Mouse (Mus musculus) embryonic fibroblast, embryonic 13.5 days (primary cell): ENCODE results near the gene Akr1b7.

Source experiments
- CTCF ChIP-seq: IDR thresholded peaks from 2 replicates; pipeline ENCODE4 v1.5.1; 2011; ENCODE audit warnings: mild to moderate bottlenecking, control low read depth, low read length, moderate library complexity, borderline replicate concordance; ENCODE audit not compliant: insufficient read depth
- POLR2A ChIP-seq: IDR thresholded peaks from 2 replicates; pipeline ENCODE4 v1.6.1; 2011; ENCODE audit warnings: low read depth, mild to moderate bottlenecking, control low read depth, low read length, moderate library complexity

DNA sequence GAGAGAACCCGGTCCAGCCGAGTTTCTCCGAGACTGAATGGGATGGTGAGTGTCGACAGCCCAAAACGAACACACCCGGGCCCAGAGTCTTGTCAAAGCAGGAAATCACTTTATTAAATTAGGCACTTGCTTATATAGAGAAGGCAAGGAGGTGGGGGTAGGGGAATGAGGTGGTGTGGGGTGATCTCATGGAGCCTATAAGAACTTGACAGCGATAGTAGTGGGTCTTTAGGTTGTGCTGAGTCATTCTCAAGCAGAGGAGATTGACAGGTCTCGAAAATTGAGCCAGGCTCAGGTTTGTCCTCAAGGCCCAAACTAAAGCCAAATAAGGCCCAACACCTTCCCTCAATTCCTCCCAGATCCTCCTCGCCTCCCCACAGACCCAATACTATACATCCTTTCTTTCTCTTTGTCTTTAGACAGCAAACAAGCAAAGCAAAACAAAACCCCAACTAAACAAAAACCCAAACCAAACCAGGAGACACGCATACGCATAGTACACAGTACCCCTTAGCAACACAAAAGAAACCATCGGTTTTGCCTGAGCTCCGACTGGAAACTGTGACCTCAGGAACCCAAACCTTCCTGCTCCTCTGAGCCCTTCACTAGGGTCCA lies 12.4 kb upstream of the Akr1b7 start:
- TF ChIP-seq CTCF = no peak
- TF ChIP-seq POLR2A = no peak
